Mouse (Mus musculus): ENCODE measurements around the gene Tmem183a.

DNA sequence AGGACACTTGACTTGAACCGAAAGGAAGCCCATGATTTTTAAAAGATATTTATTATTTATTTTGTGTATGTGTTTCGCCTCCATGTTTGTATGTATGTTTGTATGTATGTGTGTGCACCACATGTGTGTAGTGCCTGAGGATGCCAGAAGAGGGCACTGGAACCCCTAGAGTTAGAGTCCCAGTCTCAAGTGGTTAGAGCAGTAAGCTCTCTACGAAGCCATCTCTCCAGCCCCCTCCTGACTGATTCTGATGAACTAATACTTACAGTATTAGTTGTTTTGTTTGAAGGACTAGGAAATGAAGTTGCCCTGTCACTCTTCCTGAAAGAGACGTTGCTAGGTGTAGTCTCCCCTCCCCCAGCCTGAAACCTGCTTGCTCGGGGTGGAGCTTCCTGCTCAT is 38.0 kb upstream of the Tmem183a start:
- TF ChIP-seq POLR2A (IDR thresholded peaks at IDR 0.05; ENCODE audit: borderline replicate concordance, extremely low read depth, low read depth, low read length) (no peak), CTCF (IDR thresholded peaks at IDR 0.05; ENCODE audit: insufficient read depth, low read length) (no peak)
